Mouse (Mus musculus): ENCODE measurements around the gene Dgki.

- TF ChIP-seq CTCF (IDR thresholded peaks at IDR 0.05) (no peak), EP300 (IDR thresholded peaks at IDR 0.05; ENCODE audit: insufficient read depth, low read depth, low read length) (no peak)
These were observed 32.9 kb upstream of the Dgki start for GRCm38 (mm10) chr6:37332846-37333245.
